Mouse (Mus musculus): ENCODE results near the gene Myb. TPM values are rescaled to one million over a fixed set of nuclear protein-coding genes. Genes with fewer than 3 reads are reported as not detected.

The Myb gene
- polyA plus RNA-seq, 1 experiment from 2014 or later = 5.5 TPM

DNA sequence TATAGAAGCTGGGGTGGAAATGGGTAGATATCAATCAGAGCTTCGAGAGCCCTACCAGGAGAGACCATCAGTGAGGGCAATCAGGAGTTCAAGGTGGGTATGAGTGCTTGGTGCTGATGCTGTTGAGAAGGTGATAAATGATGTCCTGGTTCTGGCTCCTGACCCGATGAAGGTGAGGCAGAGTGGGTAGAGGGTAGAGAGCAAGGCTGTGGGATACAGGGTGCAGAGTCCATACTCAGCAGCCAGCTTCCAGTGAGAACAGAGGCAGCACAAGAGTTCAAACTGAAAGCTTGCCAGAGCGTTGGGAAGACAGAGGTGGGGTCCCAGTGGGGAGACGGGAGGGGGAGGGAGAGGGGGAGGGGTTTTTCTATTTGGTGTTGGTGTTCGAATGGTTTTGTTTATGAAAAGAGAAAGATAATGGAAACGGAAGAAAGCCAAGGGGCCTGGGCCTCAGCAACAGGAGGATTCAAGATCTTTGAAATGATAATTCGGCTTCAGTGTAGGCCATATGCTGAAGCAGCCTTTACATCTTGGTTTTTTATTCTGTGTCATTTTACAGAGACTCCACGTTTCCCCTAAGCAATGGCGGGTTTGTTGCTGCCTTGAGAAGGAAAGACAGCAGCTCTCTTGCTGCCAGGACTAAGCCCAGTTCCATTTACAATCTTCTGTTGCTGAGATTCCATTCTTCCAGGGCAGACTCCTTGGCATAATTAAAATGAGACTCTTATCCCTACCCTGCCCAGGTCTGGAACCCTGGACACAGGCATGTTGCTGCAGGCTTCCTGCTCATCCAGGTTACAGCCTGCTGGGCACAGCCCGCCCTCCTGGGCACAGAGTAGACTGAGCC is 32.5 kb upstream of the Myb start:
- Histone ChIP-seq H3K27ac (no peak overlapping the region), H3K36me3 (no peaks in the 10 kb centered on the region), H3K4me3 (replicated peaks) (no peak overlapping the region), H3K9ac (no peak overlapping the region), H3K27me3 (replicated peaks) (no peaks in the 10 kb centered on the region), H3K9me3 (no peaks in the 10 kb centered on the region), H3K4me1 (no peaks in the 10 kb centered on the region), H3K4me2 (no peak overlapping the region)
- WGBS = 36% methylated on average over 10 of the region's 10 CpGs
- ATAC-seq (ENCODE audit: insufficient read depth, low FRiP score, low read depth) = no peak

- no peak for ATAC-seq (ENCODE audit: insufficient read depth, low FRiP score, low read depth)
- H3K4me3 ChIP-seq (replicated peaks) = no peak overlapping the region
- H3K9me3 ChIP-seq = no peaks in the 10 kb centered on the region
- H3K27ac ChIP-seq = no peak overlapping the region
- no peaks in the 10 kb centered on the region for H3K36me3 ChIP-seq
- H3K27me3 ChIP-seq (replicated peaks) = no peaks in the 10 kb centered on the region
- 63% methylated on average over 10 of the region's 10 CpGs for WGBS
- H3K4me1 ChIP-seq = no peaks in the 10 kb centered on the region
- H3K4me2 ChIP-seq = no peak overlapping the region
- H3K9ac ChIP-seq = no peak overlapping the region
Measured at GRCm38 (mm10) chr10:21192436-21192835, 31.7 kb upstream of the Myb start.

GRCm38 (mm10) chr10:21189756-21190397 is 29.1 kb upstream of the Myb start:
- Histone ChIP-seq H3K27me3 (replicated peaks) (no peaks in the 10 kb centered on the region), H3K27ac (no peak overlapping the region), H3K36me3 (no peaks in the 10 kb centered on the region), H3K9ac (no peak overlapping the region), H3K4me3 (replicated peaks) (no peak overlapping the region), H3K4me1 (no peaks in the 10 kb centered on the region), H3K9me3 (no peaks in the 10 kb centered on the region), H3K4me2 (no peak overlapping the region)
- no peak for ATAC-seq (ENCODE audit: insufficient read depth, low FRiP score, low read depth)
- 75% methylated on average over 9 of the region's 9 CpGs for WGBS

GRCm38 (mm10) chr10:21189275-21189601 is 28.5 kb upstream of the Myb start:
- Histone ChIP-seq H3K9ac (no peak overlapping the region), H3K36me3 (no peaks in the 10 kb centered on the region), H3K4me2 (peak overlapping the region; percentile 49), H3K4me1 (no peaks in the 10 kb centered on the region), H3K4me3 (replicated peaks) (peak overlapping the region; percentile 37), H3K27me3 (replicated peaks) (no peaks in the 10 kb centered on the region), H3K27ac (no peak overlapping the region), H3K9me3 (no peaks in the 10 kb centered on the region)
- no peak for ATAC-seq (ENCODE audit: insufficient read depth, low FRiP score, low read depth)
- 25% methylated on average over 8 of the region's 8 CpGs for WGBS

GRCm38 (mm10) chr10:21188564-21189274 is 27.9 kb upstream of the Myb start:
- Histone ChIP-seq H3K9me3 (no peaks in the 10 kb centered on the region), H3K4me1 (no peaks in the 10 kb centered on the region), H3K4me2 (peak overlapping the region; percentile 49), H3K27me3 (replicated peaks) (no peaks in the 10 kb centered on the region), H3K9ac (no peak overlapping the region), H3K36me3 (no peaks in the 10 kb centered on the region), H3K27ac (no peak overlapping the region), H3K4me3 (replicated peaks) (peak overlapping the region; percentile 37)
- WGBS = 23% methylated on average over 11 of the region's 11 CpGs
- ATAC-seq (ENCODE audit: insufficient read depth, low FRiP score, low read depth) = no peak

DNA sequence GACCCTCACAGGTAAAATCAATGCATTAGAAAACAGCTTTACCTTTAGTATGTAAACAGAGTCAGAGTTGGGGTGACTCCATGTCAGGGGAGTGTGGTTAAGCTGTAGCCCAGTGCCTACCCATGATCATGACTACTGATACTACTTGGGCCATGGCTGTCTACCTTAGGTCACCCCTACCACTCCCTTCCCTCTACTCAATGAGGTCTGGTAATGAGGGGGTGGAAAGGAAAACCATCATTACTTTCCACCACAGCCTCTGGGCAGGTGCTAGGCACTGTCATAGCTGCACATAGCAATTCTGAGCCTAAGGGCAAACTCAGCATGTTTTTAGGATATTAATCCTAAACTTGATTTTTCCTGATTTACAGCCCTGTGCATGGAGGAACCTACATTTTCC is 27.1 kb upstream of the Myb start:
- no peak overlapping the region for H3K27ac ChIP-seq
- no peaks in the 10 kb centered on the region for H3K9me3 ChIP-seq
- no peaks in the 10 kb centered on the region for H3K27me3 ChIP-seq (replicated peaks)
- H3K4me3 ChIP-seq (replicated peaks) = no peak overlapping the region
- H3K4me2 ChIP-seq = no peak overlapping the region
- no peaks in the 10 kb centered on the region for H3K4me1 ChIP-seq
- no peak for ATAC-seq (ENCODE audit: insufficient read depth, low FRiP score, low read depth)
- H3K9ac ChIP-seq = no peak overlapping the region
- no peaks in the 10 kb centered on the region for H3K36me3 ChIP-seq

- 73% methylated on average over 5 of the region's 5 CpGs for WGBS
- H3K36me3 ChIP-seq = no peaks in the 10 kb centered on the region
- no peak overlapping the region for H3K4me3 ChIP-seq (replicated peaks)
- no peak overlapping the region for H3K9ac ChIP-seq
- H3K27me3 ChIP-seq (replicated peaks) = no peaks in the 10 kb centered on the region
- no peaks in the 10 kb centered on the region for H3K4me1 ChIP-seq
- no peak for ATAC-seq (ENCODE audit: insufficient read depth, low FRiP score, low read depth)
- no peak overlapping the region for H3K27ac ChIP-seq
- no peaks in the 10 kb centered on the region for H3K9me3 ChIP-seq
- no peak overlapping the region for H3K4me2 ChIP-seq
Measured at GRCm38 (mm10) chr10:21186733-21187132, 25.9 kb upstream of the Myb start.

GRCm38 (mm10) chr10:21178711-21179110 is 17.9 kb upstream of the Myb start:
- H3K4me1 ChIP-seq = no peaks in the 10 kb centered on the region
- no peak overlapping the region for H3K27ac ChIP-seq
- ATAC-seq (ENCODE audit: insufficient read depth, low FRiP score, low read depth) = no peak
- H3K9ac ChIP-seq = no peak overlapping the region
- no peaks in the 10 kb centered on the region for H3K9me3 ChIP-seq
- no peak overlapping the region for H3K4me2 ChIP-seq
- H3K36me3 ChIP-seq = no peaks in the 10 kb centered on the region
- no peak overlapping the region for H3K4me3 ChIP-seq (replicated peaks)
- no peaks in the 10 kb centered on the region for H3K27me3 ChIP-seq (replicated peaks)
- WGBS = 42% methylated on average over 5 of the region's 5 CpGs

- H3K9ac ChIP-seq = no peak overlapping the region
- no peak for ATAC-seq (ENCODE audit: insufficient read depth, low FRiP score, low read depth)
- no peaks in the 10 kb centered on the region for H3K4me1 ChIP-seq
- H3K27me3 ChIP-seq (replicated peaks) = no peaks in the 10 kb centered on the region
- no peaks in the 10 kb centered on the region for H3K9me3 ChIP-seq
- H3K27ac ChIP-seq = no peak overlapping the region
- no peak overlapping the region for H3K4me2 ChIP-seq
- no peak overlapping the region for H3K4me3 ChIP-seq (replicated peaks)
- H3K36me3 ChIP-seq = no peaks in the 10 kb centered on the region
- WGBS = 83% methylated on average over 10 of the region's 10 CpGs
Measured at GRCm38 (mm10) chr10:21178281-21178680, 17.5 kb upstream of the Myb start.

DNA sequence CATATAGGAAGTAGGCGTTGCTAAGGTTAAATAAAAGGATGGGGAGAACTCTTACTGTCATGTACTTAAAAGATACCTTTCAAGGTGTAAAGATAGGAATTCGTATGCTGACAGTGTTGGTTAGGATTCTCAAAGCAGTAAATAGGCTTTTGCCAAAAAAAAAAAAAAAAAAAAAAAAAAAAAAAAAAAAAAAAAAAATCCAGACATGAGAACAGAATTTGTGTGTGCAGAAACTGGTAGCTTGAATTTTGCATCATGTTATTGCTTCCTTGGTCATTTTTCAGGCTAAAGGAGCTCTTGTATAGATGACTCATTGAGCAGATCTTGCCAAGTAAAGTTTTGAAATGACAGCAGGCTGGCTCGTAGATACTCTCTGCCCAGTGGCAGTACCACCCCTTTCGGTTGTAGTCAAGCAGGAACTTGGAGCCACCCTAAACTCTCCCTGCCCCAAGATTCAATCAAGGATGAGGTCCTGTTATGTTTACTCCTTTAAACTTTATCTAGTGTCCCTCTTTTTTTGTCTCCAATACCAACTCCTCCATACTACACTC is 11.9 kb upstream of the Myb start:
- ATAC-seq (ENCODE audit: insufficient read depth, low FRiP score, low read depth) = no peak
- WGBS = 84% methylated on average over 4 of the region's 4 CpGs
- Histone ChIP-seq H3K36me3 (no peaks in the 10 kb centered on the region), H3K27ac (no peak overlapping the region), H3K9ac (no peak overlapping the region), H3K9me3 (no peaks in the 10 kb centered on the region), H3K4me1 (no peaks in the 10 kb centered on the region), H3K4me3 (replicated peaks) (no peak overlapping the region), H3K4me2 (no peak overlapping the region), H3K27me3 (replicated peaks) (no peaks in the 10 kb centered on the region)

- no peak for ATAC-seq (ENCODE audit: insufficient read depth, low FRiP score, low read depth)
- no peaks in the 10 kb centered on the region for H3K4me1 ChIP-seq
Measured at GRCm38 (mm10) chr10:21168466-21168865, 7.7 kb upstream of the Myb start.

DNA sequence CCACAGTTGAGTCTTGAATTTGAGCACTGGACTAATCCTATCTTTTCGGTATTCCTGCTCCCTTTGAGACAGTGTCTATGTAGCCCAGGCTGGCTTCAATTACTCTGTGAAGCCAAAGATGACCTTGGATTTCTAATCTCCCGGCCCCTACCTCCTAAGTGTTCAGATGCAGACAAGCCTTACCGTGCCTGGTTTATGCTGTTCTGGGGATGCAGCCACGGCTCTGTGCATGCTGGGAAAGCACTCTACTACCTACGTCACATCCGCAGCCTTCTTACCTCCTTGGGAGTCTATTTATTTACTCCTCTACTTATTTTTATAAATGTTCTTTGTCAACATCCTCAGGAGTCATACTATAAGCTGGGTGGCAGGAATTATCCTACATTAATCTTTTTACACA is 7.1 kb upstream of the Myb start:
- no peak overlapping the region for H3K27ac ChIP-seq
- no peaks in the 10 kb centered on the region for H3K4me1 ChIP-seq
- H3K9ac ChIP-seq = no peak overlapping the region
- H3K36me3 ChIP-seq = no peaks in the 10 kb centered on the region
- no peak overlapping the region for H3K4me3 ChIP-seq (replicated peaks)
- H3K27me3 ChIP-seq (replicated peaks) = no peaks in the 10 kb centered on the region
- H3K9me3 ChIP-seq = no peaks in the 10 kb centered on the region
- no peak for ATAC-seq (ENCODE audit: insufficient read depth, low FRiP score, low read depth)
- 93% methylated on average over 6 of the region's 6 CpGs for WGBS
- H3K4me2 ChIP-seq = no peak overlapping the region

More at GRCm38 (mm10) chr10:21168466-21168865, 7.7 kb upstream of the Myb start:
- no peak overlapping the region for H3K4me2 ChIP-seq
- no peaks in the 10 kb centered on the region for H3K9me3 ChIP-seq
- H3K27me3 ChIP-seq (replicated peaks) = no peaks in the 10 kb centered on the region
- H3K4me3 ChIP-seq (replicated peaks) = no peak overlapping the region
- H3K36me3 ChIP-seq = no peaks in the 10 kb centered on the region
- no peak overlapping the region for H3K9ac ChIP-seq
- no peak overlapping the region for H3K27ac ChIP-seq
- WGBS = 93% methylated on average over 8 of the region's 8 CpGs

Measured in stomach, embryonic 15.5 days (tissue).